Mouse (Mus musculus) olfactory bulb, adult 2 months (tissue): Measurements from ENCODE around the gene Ptn.

Experiments used
- CTCF ChIP-seq: fragments of 200-500 bp; IDR thresholded peaks from 2 replicates; pipeline ENCODE4 v1.5.1; 2012; ENCODE audit warnings: low read depth, mild to moderate bottlenecking, low read length, moderate library complexity; ENCODE audit not compliant: insufficient read depth
- POLR2A ChIP-seq: fragments of 200-500 bp; IDR thresholded peaks from 2 replicates; pipeline ENCODE4 v1.6.1; 2012; ENCODE audit warnings: mild to moderate bottlenecking, low read depth, low read length, moderate library complexity; ENCODE audit not compliant: insufficient read depth

DNA sequence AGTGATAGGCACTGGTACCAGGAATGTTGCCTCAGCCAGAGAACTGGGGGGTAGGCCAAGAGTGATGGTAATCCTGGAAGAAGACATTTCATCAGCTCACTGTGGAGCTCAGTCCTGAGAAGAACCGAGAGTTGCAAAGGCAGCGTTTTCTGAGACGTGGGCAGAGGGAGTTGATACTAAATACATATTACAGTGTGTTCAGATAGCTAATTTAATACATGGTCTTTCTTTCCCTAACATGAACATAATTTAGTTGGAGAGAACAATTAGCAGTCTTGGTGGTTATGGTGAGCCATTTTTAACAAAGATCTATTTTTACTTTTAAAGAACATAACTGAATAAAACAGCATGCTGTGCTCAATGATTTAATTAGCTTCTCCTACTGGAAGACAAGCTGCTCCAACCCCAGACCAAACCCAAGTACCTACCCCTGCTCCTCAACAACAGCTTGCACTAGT is 33.0 kb upstream of the Ptn start:
- TF ChIP-seq POLR2A (no peak), CTCF (no peak)
